11 mouse cellular contexts compared by ENCODE assay signal in the genomic region with DNA sequence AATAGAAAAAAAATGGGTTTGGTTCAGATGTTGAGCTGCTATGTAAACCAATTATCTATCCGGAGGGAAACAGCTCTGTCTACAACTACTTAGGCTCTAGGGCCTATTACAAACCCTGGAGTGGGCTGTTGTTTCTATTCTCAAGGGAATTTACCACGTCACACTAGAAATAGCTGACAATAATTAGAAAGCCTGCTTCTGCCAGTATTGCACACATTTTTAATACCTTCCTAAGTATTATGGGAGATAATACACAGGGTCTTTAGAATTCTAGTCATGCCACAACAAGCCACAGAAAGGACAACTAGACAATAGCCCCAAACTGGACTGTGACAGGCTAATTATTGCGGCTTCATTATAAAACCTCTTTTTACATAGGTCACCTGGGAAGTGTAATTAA.
DNase-seq lines count a peak whose midpoint lies in the region; ATAC-seq and TF ChIP-seq lines count a peak whose summit lies in the region.
"Had no signal": no experiment of that assay in that cellular context is flagged by ENCODE, and none has a peak within 500 bp of the region (broad histone marks: within the 10 kb centered on the region; RNA-seq: fewer than 3 reads in every experiment).

No protein-coding gene starts in this region.

- H3K4me2 ChIP-seq in embryonic facial prominence, embryonic 15.5 days (replicated peaks) = no peak overlapping the region
- H3K4me2 ChIP-seq in hindbrain, postnatal 0 days (ENCODE audit: low read depth, low read length) = no peak overlapping the region
- no peak overlapping the region for H3K4me2 ChIP-seq in neural tube, embryonic 14.5 days (ENCODE audit: low read depth, low read length)
- H3K4me2 ChIP-seq: lung, embryonic 14.5 days had no signal

- no peaks in the 10 kb centered on the region for H3K9me3 ChIP-seq in embryonic facial prominence, embryonic 15.5 days (replicated peaks)
- no peaks in the 10 kb centered on the region for H3K9me3 ChIP-seq in hindbrain, postnatal 0 days (ENCODE audit: low read length)
- no peaks in the 10 kb centered on the region for H3K9me3 ChIP-seq in neural tube, embryonic 14.5 days (ENCODE audit: control insufficient read depth, low read length)

- TF ChIP-seq CTCF in hindbrain, postnatal 0 days (IDR thresholded peaks at IDR 0.05; ENCODE audit: low read depth) = no peak

- H3K4me3 ChIP-seq in embryonic facial prominence, embryonic 15.5 days (replicated peaks) = no peak overlapping the region
- H3K4me3 ChIP-seq in hindbrain, postnatal 0 days (ENCODE audit: low read length) = no peak overlapping the region
- H3K4me3 ChIP-seq in neural tube, embryonic 14.5 days (ENCODE audit: low read depth, low read length) = no peak overlapping the region

- no peak overlapping the region for H3K9ac ChIP-seq in embryonic facial prominence, embryonic 15.5 days
- no peak overlapping the region for H3K9ac ChIP-seq in hindbrain, postnatal 0 days (replicated peaks; ENCODE audit: low read length)
- H3K9ac ChIP-seq in neural tube, embryonic 14.5 days (replicated peaks; ENCODE audit: low read depth, low read length) = no peak overlapping the region
- H3K9ac ChIP-seq: lung, embryonic 14.5 days had no signal

- H3K27me3 ChIP-seq in embryonic facial prominence, embryonic 15.5 days = no peaks in the 10 kb centered on the region
- H3K27me3 ChIP-seq in hindbrain, postnatal 0 days (ENCODE audit: insufficient read depth, low read length) = no peaks in the 10 kb centered on the region
- H3K27me3 ChIP-seq in neural tube, embryonic 14.5 days (ENCODE audit: control insufficient read depth, insufficient read depth, low read length) = no peaks in the 10 kb centered on the region

- peak; percentile 57; the same call in 1 of the 2 replicates for ATAC-seq in embryonic facial prominence, embryonic 15.5 days (ENCODE audit: insufficient number of reproducible peaks, low FRiP score, low TSS enrichment, low read depth)
- ATAC-seq in hindbrain, postnatal 0 days = no peak
- ATAC-seq in neural tube, embryonic 14.5 days (ENCODE audit: low read depth) = peak; percentile 90
- ATAC-seq in CD4-positive, CD25-positive, alpha-beta regulatory T cell, adult 4 months = no peak

- H3K36me3 ChIP-seq in embryonic facial prominence, embryonic 15.5 days = no peaks in the 10 kb centered on the region
- H3K36me3 ChIP-seq in hindbrain, postnatal 0 days (ENCODE audit: insufficient read depth, low read length) = no peaks in the 10 kb centered on the region
- H3K36me3 ChIP-seq in neural tube, embryonic 14.5 days (ENCODE audit: control insufficient read depth, insufficient read depth, low read length) = no peaks in the 10 kb centered on the region

- 47% methylated on average over 3 of the region's 3 CpGs for WGBS in embryonic facial prominence, embryonic 15.5 days
- 23% methylated on average over 3 of the region's 3 CpGs for WGBS in hindbrain, postnatal 0 days
- WGBS in neural tube, embryonic 14.5 days = 29% methylated on average over 3 of the region's 3 CpGs

- no peak overlapping the region for H3K27ac ChIP-seq in embryonic facial prominence, embryonic 15.5 days (replicated peaks)
- no peak overlapping the region for H3K27ac ChIP-seq in hindbrain, postnatal 0 days
- H3K27ac ChIP-seq in neural tube, embryonic 14.5 days (ENCODE audit: low read depth, low read length) = no peak overlapping the region

- peak; percentile 7 for DNase-seq in embryo, embryonic 11 days
- no peak for DNase-seq in embryo, embryonic 10 days (ENCODE audit: low spot score)
- peak; percentile 16 for DNase-seq in hindbrain, postnatal 0 days (ENCODE audit: low spot score)
- no peak for DNase-seq in ovary, adult 18-20 months (ENCODE audit: low spot score)
- no peak for DNase-seq in thymus, postnatal 25 days
- DNase-seq: cerebellum, adult 2 months; lung, embryonic 14.5 days; thymus, adult 18-20 months had no signal

- no peaks in the 10 kb centered on the region for H3K4me1 ChIP-seq in embryonic facial prominence, embryonic 15.5 days
- no peaks in the 10 kb centered on the region for H3K4me1 ChIP-seq in hindbrain, postnatal 0 days (ENCODE audit: insufficient read depth, low read length)
- H3K4me1 ChIP-seq in neural tube, embryonic 14.5 days (ENCODE audit: control insufficient read depth, insufficient read depth, low read length) = 0 out of 2 replicates have a peak, but pooled peaks cover 2% of the 10 kb centered on the region

Comparison
In these comparisons a context has a peak if more than half of its experiments do, and no peak if none do; other contexts are left out.
1. DNase-seq: peak in embryo, embryonic 11 days (single experiment) and hindbrain, postnatal 0 days (single experiment); none in embryo, embryonic 10 days (single experiment), ovary, adult 18-20 months (single experiment) and thymus, postnatal 25 days (single experiment).
2. ATAC-seq: peak in embryonic facial prominence, embryonic 15.5 days (single experiment) and neural tube, embryonic 14.5 days (single experiment); none in hindbrain, postnatal 0 days (single experiment) and CD4-positive, CD25-positive, alpha-beta regulatory T cell, adult 4 months (single experiment).